8 mouse cellular contexts compared by ENCODE assay signal in genomic region chr8:92996840-92997239, GRCm38 (mm10). TPM values are rescaled to one million over a fixed set of nuclear protein-coding genes. Genes with fewer than 3 reads are reported as not detected.
DNase-seq lines count a peak whose midpoint lies in the region; ATAC-seq and TF ChIP-seq lines count a peak whose summit lies in the region.

No protein-coding gene starts in this region.

- no peak overlapping the region for H3K4me2 ChIP-seq in midbrain, embryonic 14.5 days (ENCODE audit: low read length)
- no peak overlapping the region for H3K4me2 ChIP-seq in midbrain, embryonic 13.5 days (replicated peaks)
- H3K4me2 ChIP-seq in neural tube, embryonic 11.5 days (ENCODE audit: low read depth) = no peak overlapping the region

- TF ChIP-seq CTCF in embryonic fibroblast, embryonic 13.5 days (IDR thresholded peaks at IDR 0.05; ENCODE audit: borderline replicate concordance, insufficient read depth, low read length) = peak; percentile 57; the same call in 1 of the 2 replicates

- no peaks in the 10 kb centered on the region for H3K27me3 ChIP-seq in midbrain, embryonic 14.5 days (ENCODE audit: control insufficient read depth, insufficient read depth, low read length)
- no peaks in the 10 kb centered on the region; the same call in 1 of the 2 replicates for H3K27me3 ChIP-seq in midbrain, embryonic 13.5 days
- no peaks in the 10 kb centered on the region for H3K27me3 ChIP-seq in neural tube, embryonic 11.5 days (ENCODE audit: control insufficient read depth, insufficient read depth, low read length)

- TF ChIP-seq POLR2A in embryonic fibroblast, embryonic 13.5 days (IDR thresholded peaks at IDR 0.05; ENCODE audit: low read depth, low read length) = no peak

- no peak for ATAC-seq in midbrain, embryonic 14.5 days (ENCODE audit: low FRiP score, low TSS enrichment)
- ATAC-seq in midbrain, embryonic 13.5 days = no peak
- no peak for ATAC-seq in neural tube, embryonic 11.5 days (ENCODE audit: insufficient read depth, low FRiP score, low TSS enrichment)

- H3K9ac ChIP-seq in midbrain, embryonic 14.5 days (replicated peaks; ENCODE audit: low read length) = no peak overlapping the region
- H3K9ac ChIP-seq in midbrain, embryonic 13.5 days (replicated peaks) = no peak overlapping the region
- no peak overlapping the region for H3K9ac ChIP-seq in neural tube, embryonic 11.5 days (ENCODE audit: low read length)

- WGBS in midbrain, embryonic 14.5 days = 30% methylated on average over 5 of the region's 5 CpGs
- 32% methylated on average over 5 of the region's 5 CpGs for WGBS in midbrain, embryonic 13.5 days
- WGBS in neural tube, embryonic 11.5 days = 40% methylated on average over 5 of the region's 5 CpGs

- no peak overlapping the region for H3K27ac ChIP-seq in midbrain, embryonic 14.5 days (replicated peaks; ENCODE audit: low read depth, low read length)
- H3K27ac ChIP-seq in midbrain, embryonic 13.5 days = no peak overlapping the region
- no peak overlapping the region for H3K27ac ChIP-seq in embryonic fibroblast, embryonic 13.5 days (ENCODE audit: insufficient read depth, low read length)
- H3K27ac ChIP-seq in neural tube, embryonic 11.5 days (ENCODE audit: low read depth, low read length) = no peak overlapping the region

- peak; percentile 4 for DNase-seq in cerebellum, adult 9-10 months
- DNase-seq in cerebellum, adult 11 months = no peak
- DNase-seq in midbrain, embryonic 14.5 days = peak; percentile 67
- DNase-seq in layer of hippocampus, postnatal 25 days (ENCODE audit: extremely low spot score in 1 of 2, low spot score in 1 of 2) = peak; percentile 36 to 67
- peak; percentile 32 for DNase-seq in neural tube, embryonic 11.5 days (ENCODE audit: low spot score)
- DNase-seq in natural killer cell, adult 2 months (ENCODE audit: low spot score in 2 of 2) = no peak

- H3K4me3 ChIP-seq in midbrain, embryonic 14.5 days (replicated peaks; ENCODE audit: low read depth, low read length) = no peak overlapping the region
- H3K4me3 ChIP-seq in midbrain, embryonic 13.5 days (replicated peaks) = no peak overlapping the region
- H3K4me3 ChIP-seq in embryonic fibroblast, embryonic 13.5 days (ENCODE audit: insufficient read depth, low read length) = no peak overlapping the region
- no peak overlapping the region for H3K4me3 ChIP-seq in neural tube, embryonic 11.5 days (ENCODE audit: low read depth, low read length)

- H3K36me3 ChIP-seq in midbrain, embryonic 14.5 days (ENCODE audit: control insufficient read depth, insufficient read depth, low read length) = no peaks in the 10 kb centered on the region
- no peaks in the 10 kb centered on the region for H3K36me3 ChIP-seq in midbrain, embryonic 13.5 days
- H3K36me3 ChIP-seq in neural tube, embryonic 11.5 days (ENCODE audit: control insufficient read depth, insufficient read depth, low read length) = no peaks in the 10 kb centered on the region

- H3K9me3 ChIP-seq in midbrain, embryonic 14.5 days (ENCODE audit: control insufficient read depth, low read length) = no peaks in the 10 kb centered on the region
- H3K9me3 ChIP-seq in midbrain, embryonic 13.5 days = no peaks in the 10 kb centered on the region
- H3K9me3 ChIP-seq in neural tube, embryonic 11.5 days (ENCODE audit: control insufficient read depth, low read length) = no peaks in the 10 kb centered on the region

- H3K4me1 ChIP-seq in midbrain, embryonic 14.5 days (ENCODE audit: control insufficient read depth, insufficient read depth, low read length) = no peaks in the 10 kb centered on the region
- H3K4me1 ChIP-seq in midbrain, embryonic 13.5 days (replicated peaks) = no peaks in the 10 kb centered on the region
- no peaks in the 10 kb centered on the region for H3K4me1 ChIP-seq in embryonic fibroblast, embryonic 13.5 days (ENCODE audit: control insufficient read depth, insufficient read depth, low read length)
- no peaks in the 10 kb centered on the region for H3K4me1 ChIP-seq in neural tube, embryonic 11.5 days (ENCODE audit: control insufficient read depth, insufficient read depth, low read length)

RNA-seq across cellular contexts. Expression of gene Slc6a2, which starts 37.0 kb away (rescaled TPM):
- polyA plus RNA-seq in midbrain, embryonic 14.5 days (2014; fragmentation: Nextera tagmentation; extraction: Ambion mirVana) = 2.4 and 3.8 TPM in 2 replicates
- polyA plus RNA-seq in midbrain, embryonic 13.5 days (2015; fragmentation: Nextera tagmentation; extraction: Ambion mirVana) = 0.34 and 0.73 TPM in 2 replicates
- polyA plus RNA-seq in embryonic fibroblast, embryonic 13.5 days (2011; ENCODE audit: insufficient read length, low read depth, missing spikeins) = 0.09 TPM in 1 of 2 replicates, not detected in the other
- total RNA-seq in layer of hippocampus, postnatal 25 days (2021) = under 1 TPM; 0.07 to 0.16 TPM
- not detected in 2 replicates for polyA plus RNA-seq in neural tube, embryonic 11.5 days (2014; fragmentation: Nextera tagmentation; extraction: Ambion mirVana)

RNA-seq across cellular contexts. Expression of gene Ces1a, which starts 51.2 kb away (rescaled TPM):
- not detected in 2 replicates for polyA plus RNA-seq in midbrain, embryonic 14.5 days (2014; fragmentation: Nextera tagmentation; extraction: Ambion mirVana)
- not detected in 2 replicates for polyA plus RNA-seq in midbrain, embryonic 13.5 days (2015; fragmentation: Nextera tagmentation; extraction: Ambion mirVana)
- polyA plus RNA-seq in embryonic fibroblast, embryonic 13.5 days (2011; ENCODE audit: insufficient read length, low read depth, missing spikeins) = 0.44 TPM in 1 of 2 replicates, not detected in the other
- not detected for total RNA-seq in layer of hippocampus, postnatal 25 days (2021)
- not detected in 2 replicates for polyA plus RNA-seq in neural tube, embryonic 11.5 days (2014; fragmentation: Nextera tagmentation; extraction: Ambion mirVana)

Comparison
In these comparisons a context has a peak if more than half of its experiments do, and no peak if none do; other contexts are left out.
1. DNase-seq: peak in cerebellum, adult 9-10 months (single experiment), midbrain, embryonic 14.5 days (single experiment), layer of hippocampus, postnatal 25 days (2 of 2) and neural tube, embryonic 11.5 days (single experiment); none in cerebellum, adult 11 months (single experiment) and natural killer cell, adult 2 months (0 of 2).